Mouse (Mus musculus) midbrain, embryonic 13.5 days (tissue): ENCODE data around the gene Spata32. TPM values are rescaled to one million over a fixed set of nuclear protein-coding genes. Genes with fewer than 3 reads are reported as not detected.

Experiments
- ATAC-seq: fragments of 200-750 bp; cut with Nextera tagmentation; 2 replicates; pipeline ENCODE4 v1.8.0; 2017; ENCODE audit warnings: mild to moderate bottlenecking, moderate TSS enrichment, moderate library complexity
- H3K27ac ChIP-seq: fragments of 300-500 bp; sonication (generic); 2 replicates; pipeline ENCODE4 v1.5.1; 2015; ENCODE audit warnings: inconsistent platforms, mild to moderate bottlenecking, moderate library complexity
- H3K27me3 ChIP-seq: fragments of 300-500 bp; sonication (generic); 2 replicates; pipeline ENCODE4 v1.6.1; 2015; ENCODE audit warnings: mild to moderate bottlenecking, inconsistent platforms
- H3K36me3 ChIP-seq: fragments of 300-500 bp; sonication (generic); 2 replicates; pipeline ENCODE4 v1.6.1; 2015; ENCODE audit warnings: mild to moderate bottlenecking, inconsistent platforms
- H3K4me1 ChIP-seq: fragments of 300-500 bp; sonication (generic); replicated peaks from 2 replicates; pipeline ENCODE4 v1.6.1; 2015; ENCODE audit warnings: inconsistent platforms
- H3K4me2 ChIP-seq: fragments of 300-500 bp; sonication (generic); replicated peaks from 2 replicates; pipeline ENCODE4 v1.6.1; 2015; ENCODE audit warnings: moderate library complexity, mild to moderate bottlenecking, inconsistent platforms
- H3K4me3 ChIP-seq: fragments of 300-500 bp; sonication (generic); replicated peaks from 2 replicates; pipeline ENCODE4 v1.5.1; 2015; ENCODE audit warnings: mild to moderate bottlenecking, inconsistent platforms
- H3K9ac ChIP-seq: fragments of 300-500 bp; sonication (generic); replicated peaks from 2 replicates; pipeline ENCODE4 v1.6.1; 2015; ENCODE audit warnings: mild to moderate bottlenecking, inconsistent platforms
- H3K9me3 ChIP-seq: fragments of 300-500 bp; sonication (generic); 2 replicates; pipeline ENCODE4 v1.6.1; 2016; ENCODE audit warnings: mild to moderate bottlenecking, inconsistent platforms
- WGBS: fragments of 180-500 bp; shearing (Covaris S2); methylation state at CpG from one replicate; pipeline ENCODE4 v1.1.7; 2015; 5-methylcytosine and 5-hydroxymethylcytosine counted together
- polyA plus RNA-seq: library from polyadenylated mRNA; unstranded; fragments of >200 nt; fragmentation: Nextera tagmentation; extraction: Ambion mirVana; gene quantifications from 2 replicates; pipeline ENCODE4 v1.2.1, GENCODE M21; 2015

Spata32 gene
- polyA plus RNA-seq, 1 experiment from 2014 or later, result 0.43 TPM

GRCm38 (mm10) chr11:103219995-103220394, 1.8 kb upstream of the Spata32 start:
- Histone ChIP-seq H3K27me3 (peaks cover 16% of the 10 kb centered on the region), H3K4me2 (no peak overlapping the region), H3K4me3 (no peak overlapping the region), H3K27ac (no peak overlapping the region), H3K36me3 (peaks cover 51% of the 10 kb centered on the region), H3K9ac (no peak overlapping the region), H3K9me3 (no peaks in the 10 kb centered on the region), H3K4me1 (peaks cover 6% of the 10 kb centered on the region)
- 81% methylated on average over 4 of the region's 4 CpGs for WGBS
- ATAC-seq, result no peak

- peaks cover 6% of the 10 kb centered on the region for H3K4me1 ChIP-seq
- H3K9me3 ChIP-seq, result no peaks in the 10 kb centered on the region
- H3K4me3 ChIP-seq, result no peak overlapping the region
- H3K4me2 ChIP-seq, result no peak overlapping the region
- H3K27me3 ChIP-seq, result peaks cover 16% of the 10 kb centered on the region
- no peak overlapping the region for H3K27ac ChIP-seq
- no peak for ATAC-seq
- H3K9ac ChIP-seq, result no peak overlapping the region
- 92% methylated on average over 5 of the region's 5 CpGs for WGBS
- peaks cover 44% of the 10 kb centered on the region for H3K36me3 ChIP-seq
Observed at GRCm38 (mm10) chr11:103219259-103219658, 1.0 kb upstream of the Spata32 start.

GRCm38 (mm10) chr11:103218517-103218901, 277 bp upstream of the Spata32 start:
- Histone ChIP-seq H3K4me2 (peak overlapping the region; percentile 97), H3K27ac (peak overlapping the region; percentile 69), H3K4me3 (peak overlapping the region; percentile 60), H3K4me1 (peaks cover 6% of the 10 kb centered on the region), H3K9me3 (no peaks in the 10 kb centered on the region), H3K27me3 (peaks cover 16% of the 10 kb centered on the region), H3K9ac (peak overlapping the region; percentile 78), H3K36me3 (peaks cover 36% of the 10 kb centered on the region)
- WGBS, result 26% methylated on average over 6 of the region's 6 CpGs
- ATAC-seq, result peak; percentile 35

- WGBS, result 80% methylated on average over 1 of the region's 1 CpGs
- peaks cover 6% of the 10 kb centered on the region for H3K4me1 ChIP-seq
- H3K9me3 ChIP-seq, result no peaks in the 10 kb centered on the region
- no peak overlapping the region for H3K9ac ChIP-seq
- H3K36me3 ChIP-seq, result peaks cover 12% of the 10 kb centered on the region
- H3K27ac ChIP-seq, result no peak overlapping the region
- H3K4me3 ChIP-seq, result no peak overlapping the region
- H3K4me2 ChIP-seq, result no peak overlapping the region
- ATAC-seq, result no peak
- H3K27me3 ChIP-seq, result peaks cover 16% of the 10 kb centered on the region
Observed at GRCm38 (mm10) chr11:103215355-103215754, 2.9 kb downstream of the Spata32 start.

- no peak for ATAC-seq
- 88% methylated on average over 5 of the region's 5 CpGs for WGBS
- Histone ChIP-seq H3K27ac (no peak overlapping the region), H3K4me2 (no peak overlapping the region), H3K4me3 (no peak overlapping the region), H3K9me3 (no peaks in the 10 kb centered on the region), H3K4me1 (peaks cover 6% of the 10 kb centered on the region), H3K36me3 (no peaks in the 10 kb centered on the region), H3K9ac (no peak overlapping the region), H3K27me3 (peaks cover 8% of the 10 kb centered on the region; the same call in 1 of the 2 replicates)
Observed at GRCm38 (mm10) chr11:103213712-103214111, 4.5 kb downstream of the Spata32 start.

GRCm38 (mm10) chr11:103210291-103210690, 7.9 kb downstream of the Spata32 start:
- Histone ChIP-seq H3K9me3 (no peaks in the 10 kb centered on the region), H3K4me3 (no peak overlapping the region), H3K27ac (no peak overlapping the region), H3K9ac (no peak overlapping the region), H3K36me3 (no peaks in the 10 kb centered on the region), H3K27me3 (no peaks in the 10 kb centered on the region), H3K4me1 (no peaks in the 10 kb centered on the region), H3K4me2 (no peak overlapping the region)
- no peak for ATAC-seq
- 77% methylated on average over 8 of the region's 8 CpGs for WGBS

- Histone ChIP-seq H3K36me3 (no peaks in the 10 kb centered on the region), H3K27me3 (no peaks in the 10 kb centered on the region), H3K4me2 (no peak within 1 kb of the TSS), H3K9ac (no peak within 1 kb of the TSS), H3K27ac (no peak within 1 kb of the TSS), H3K4me3 (no peak within 1 kb of the TSS), H3K9me3 (no peaks in the 10 kb centered on the region), H3K4me1 (no peaks in the 10 kb centered on the region)
- ATAC-seq, result no peak
- WGBS, result 90% methylated on average over 3 of the region's 3 CpGs
Observed at GRCm38 (mm10) chr11:103208458-103208857, 9.8 kb downstream of the Spata32 start, which contains the start of gene 1700023F06Rik. Gene 1700023F06Rik (minus strand): TSS chr11:103208558.

- WGBS, result 91% methylated on average over 6 of the region's 6 CpGs
- Histone ChIP-seq H3K9ac (no peak overlapping the region), H3K36me3 (no peaks in the 10 kb centered on the region), H3K4me3 (no peak overlapping the region), H3K27ac (no peak overlapping the region), H3K27me3 (peaks cover 8% of the 10 kb centered on the region), H3K9me3 (no peaks in the 10 kb centered on the region), H3K4me2 (no peak overlapping the region), H3K4me1 (peaks cover 9% of the 10 kb centered on the region)
- no peak for ATAC-seq
Observed at GRCm38 (mm10) chr11:103206203-103206602, 12.0 kb downstream of the Spata32 start.

- no peak overlapping the region for H3K27ac ChIP-seq
- H3K4me1 ChIP-seq, result peaks cover 29% of the 10 kb centered on the region
- no peak overlapping the region for H3K4me2 ChIP-seq
- H3K27me3 ChIP-seq, result peaks cover 47% of the 10 kb centered on the region
- no peak overlapping the region for H3K9ac ChIP-seq
- H3K9me3 ChIP-seq, result no peaks in the 10 kb centered on the region
- no peak overlapping the region for H3K4me3 ChIP-seq
- no peaks in the 10 kb centered on the region for H3K36me3 ChIP-seq
- ATAC-seq, result no peak
Observed at GRCm38 (mm10) chr11:103202376-103202775, 15.9 kb downstream of the Spata32 start.

GRCm38 (mm10) chr11:103201664-103202063, 16.6 kb downstream of the Spata32 start:
- Histone ChIP-seq H3K36me3 (0 out of 2 replicates have a peak, but pooled peaks cover 3% of the 10 kb centered on the region), H3K9ac (no peak overlapping the region), H3K4me2 (no peak overlapping the region), H3K9me3 (no peaks in the 10 kb centered on the region), H3K27me3 (peaks cover 54% of the 10 kb centered on the region), H3K27ac (peak overlapping the region; percentile 44), H3K4me1 (peaks cover 29% of the 10 kb centered on the region), H3K4me3 (no peak overlapping the region)
- 18% methylated on average over 6 of the region's 6 CpGs for WGBS
- peak; percentile 62 for ATAC-seq

- peaks cover 79% of the 10 kb centered on the region for H3K27me3 ChIP-seq
- ATAC-seq, result peak; percentile 74
- H3K4me2 ChIP-seq, result peak overlapping the region; percentile 83
- H3K36me3 ChIP-seq, result peaks cover 12% of the 10 kb centered on the region; the same call in 1 of the 2 replicates
- 1% methylated on average over 58 of the region's 59 CpGs for WGBS
- H3K4me3 ChIP-seq, result peak overlapping the region; percentile 52
- peaks cover 29% of the 10 kb centered on the region for H3K4me1 ChIP-seq
- H3K9me3 ChIP-seq, result no peaks in the 10 kb centered on the region
- peak overlapping the region; percentile 71 for H3K9ac ChIP-seq
- H3K27ac ChIP-seq, result no peak overlapping the region
Observed at GRCm38 (mm10) chr11:103198911-103199803, 19.1 kb downstream of the Spata32 start.

- Histone ChIP-seq H3K4me3 (peak overlapping the region; percentile 52; the same call in 1 of the 2 replicates), H3K27me3 (peaks cover 87% of the 10 kb centered on the region), H3K36me3 (peaks cover 12% of the 10 kb centered on the region; the same call in 1 of the 2 replicates), H3K27ac (no peak overlapping the region), H3K4me2 (peak overlapping the region; percentile 83), H3K4me1 (peaks cover 29% of the 10 kb centered on the region), H3K9ac (no peak overlapping the region; the same call in 1 of the 2 replicates), H3K9me3 (no peaks in the 10 kb centered on the region)
- WGBS, result 3% methylated on average over 16 of the region's 16 CpGs
- no peak for ATAC-seq
Observed at GRCm38 (mm10) chr11:103198339-103198738, 19.9 kb downstream of the Spata32 start.
